Mouse (Mus musculus): ENCODE measurements around the gene Nat10.

The Nat10 gene

DNA sequence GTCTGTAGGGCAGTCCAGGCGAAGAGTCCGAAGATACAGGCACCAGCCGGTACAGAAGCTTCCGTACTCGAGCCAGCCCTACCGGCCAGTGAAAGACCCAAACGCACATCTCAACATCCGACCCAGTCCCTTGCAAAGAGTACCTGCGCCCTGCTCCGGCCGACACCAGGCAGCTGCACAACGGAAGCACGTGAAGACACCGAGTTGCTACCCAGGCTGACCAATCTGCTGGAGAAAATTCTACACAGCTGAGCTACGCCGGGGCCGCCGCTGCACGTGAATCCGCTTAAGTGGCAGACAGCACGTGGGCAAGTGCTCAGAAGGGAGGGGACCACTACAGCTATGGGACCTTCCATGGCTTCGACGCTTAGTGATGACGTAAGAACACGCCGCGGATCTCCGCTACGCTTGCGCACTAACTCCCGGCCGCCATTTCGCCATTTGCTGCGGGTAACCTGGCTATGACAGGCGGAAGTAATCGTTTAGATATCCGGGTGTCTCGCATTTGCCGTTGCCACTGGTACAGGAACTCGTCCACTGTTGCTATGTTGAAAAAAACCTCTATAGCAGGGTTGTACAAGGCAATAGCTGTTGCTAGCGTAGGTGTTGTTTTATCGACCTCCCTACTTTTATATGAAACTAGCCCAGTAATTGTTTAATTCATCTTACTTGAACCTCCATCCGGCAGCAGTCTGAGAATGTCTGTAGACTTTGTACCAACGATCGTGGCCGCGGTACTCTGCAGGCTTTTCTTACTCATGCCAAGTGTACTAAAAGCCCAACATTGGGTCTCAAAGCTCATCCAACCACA lies at the start of gene Nat10:
Gene Nat10, minus strand, starts transcription at position 365 of the 811 bp plus-strand sequence.
- peak; percentile 99 for DNase-seq

GRCm38 (mm10) chr2:103810412-103810811 lies 49.3 kb upstream of the Nat10 start:
- no peak for DNase-seq

DNA sequence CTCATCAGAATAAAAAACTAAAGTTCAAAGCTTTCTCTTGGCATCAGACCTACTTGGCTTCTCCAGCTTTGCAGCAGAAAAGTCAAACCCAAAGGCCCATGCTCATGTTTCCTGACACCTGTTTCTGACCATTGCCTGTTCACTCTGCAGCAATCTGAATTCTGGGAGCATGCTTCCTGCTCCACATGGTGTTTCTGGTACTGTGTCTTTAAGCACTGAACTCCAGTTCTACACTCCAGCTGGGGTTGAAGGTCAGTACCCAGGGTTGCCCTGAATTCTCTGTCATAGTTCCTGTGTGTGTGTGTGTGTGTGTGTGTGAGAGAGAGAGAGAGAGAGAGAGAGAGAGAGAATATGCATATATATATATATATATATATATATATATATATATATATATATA lies 47.4 kb upstream of the Nat10 start:
- DNase-seq, result no peak

GRCm38 (mm10) chr2:103803770-103804530 lies 42.9 kb upstream of the Nat10 start:
- DNase-seq, result no peak

GRCm38 (mm10) chr2:103802422-103802821 lies 41.4 kb upstream of the Nat10 start:
- DNase-seq, result no peak

GRCm38 (mm10) chr2:103797491-103798009 lies 36.5 kb upstream of the Nat10 start, which contains the start of gene Caprin1:
Caprin1 (minus strand) TSS chr2:103797649.
- peak; percentile 96 to 97 for DNase-seq

GRCm38 (mm10) chr2:103796861-103797466 lies 35.9 kb upstream of the Nat10 start:
- DNase-seq, result peak in 1 of 2 experiments; percentile 92

- DNase-seq, result peak in 1 of 2 experiments; percentile 74
Measured at GRCm38 (mm10) chr2:103796211-103796860, 35.3 kb upstream of the Nat10 start.

DNA sequence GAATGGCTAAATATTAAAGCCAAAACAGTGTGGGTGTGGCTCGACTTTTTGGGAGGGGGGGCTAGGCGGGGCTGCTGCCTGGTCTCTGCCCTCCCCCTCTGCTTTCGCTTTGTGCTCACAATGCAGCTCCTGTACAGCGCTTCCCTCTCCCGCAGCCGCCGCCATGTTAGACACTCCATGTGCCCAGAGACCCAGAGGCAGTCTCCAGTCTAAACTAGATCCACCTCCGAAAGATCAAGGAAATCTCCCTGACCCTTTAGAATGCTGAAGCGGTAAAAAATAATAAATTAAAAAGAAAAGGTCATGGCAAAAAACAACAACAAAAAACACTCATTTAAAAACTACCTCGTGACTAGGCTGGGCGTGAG lies 34.8 kb upstream of the Nat10 start:
- peak; percentile 51 to 73 for DNase-seq

GRCm38 (mm10) chr2:103792009-103792408 lies 30.9 kb upstream of the Nat10 start:
- DNase-seq, result no peak

DNA sequence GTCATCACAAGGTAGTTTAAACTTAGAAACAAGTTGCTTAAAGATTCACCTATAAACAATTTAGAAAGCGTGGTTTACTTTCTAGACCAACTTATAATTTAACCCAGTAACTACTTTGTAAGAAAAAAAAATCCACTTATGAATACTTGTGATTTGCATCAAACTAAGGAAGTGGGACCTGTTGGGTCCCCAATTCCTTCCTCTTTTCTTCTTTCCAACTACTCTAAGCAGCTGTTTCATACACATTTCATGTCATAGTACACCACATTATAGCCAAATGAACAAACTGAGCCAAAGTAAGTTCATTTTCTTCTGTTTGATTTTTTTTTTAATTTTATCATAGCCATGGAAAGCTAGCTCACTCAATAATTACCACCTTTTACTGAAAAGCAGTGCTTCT lies 24.7 kb upstream of the Nat10 start:
- no peak for DNase-seq

DNA sequence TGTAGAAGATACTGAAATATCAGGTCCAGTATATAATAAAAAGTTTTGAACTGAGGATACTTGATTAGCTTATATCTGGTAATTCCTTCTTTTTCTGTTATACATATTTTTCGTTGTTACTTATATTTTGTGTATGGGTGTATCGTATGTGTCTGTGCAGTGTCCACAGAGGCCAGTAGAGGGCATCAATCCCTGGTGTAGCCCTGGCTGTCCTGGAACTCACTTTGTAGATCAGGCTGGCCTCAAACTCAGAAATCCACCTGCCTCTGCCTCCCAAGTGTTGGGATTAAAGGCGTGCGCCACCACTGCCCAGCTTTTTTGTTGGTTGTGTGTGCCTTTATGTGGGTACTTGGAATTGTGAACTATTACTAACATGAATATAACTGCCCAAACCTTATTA lies 23.6 kb upstream of the Nat10 start:
- peak in 1 of 2 experiments; percentile 37 for DNase-seq

DNA sequence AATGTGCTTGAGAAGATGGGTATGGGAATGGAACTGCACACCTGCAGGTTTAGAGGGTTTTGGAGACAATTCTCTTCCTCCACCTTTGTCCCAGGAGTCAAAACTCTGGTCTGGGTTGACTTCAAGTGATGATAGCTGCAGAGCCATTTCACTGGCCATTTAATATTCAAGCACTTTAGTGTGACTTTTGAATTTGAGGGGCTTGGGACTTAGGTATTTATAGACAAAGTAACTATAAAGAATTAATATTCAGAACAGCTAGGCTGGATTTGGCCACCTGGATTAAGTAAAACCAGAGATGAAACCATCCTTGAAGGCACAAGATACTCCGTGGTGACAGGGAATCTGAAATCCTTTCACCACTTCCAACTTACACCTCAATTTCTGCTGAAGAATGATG lies 1.4 kb upstream of the Nat10 start:
- no peak for DNase-seq

DNA sequence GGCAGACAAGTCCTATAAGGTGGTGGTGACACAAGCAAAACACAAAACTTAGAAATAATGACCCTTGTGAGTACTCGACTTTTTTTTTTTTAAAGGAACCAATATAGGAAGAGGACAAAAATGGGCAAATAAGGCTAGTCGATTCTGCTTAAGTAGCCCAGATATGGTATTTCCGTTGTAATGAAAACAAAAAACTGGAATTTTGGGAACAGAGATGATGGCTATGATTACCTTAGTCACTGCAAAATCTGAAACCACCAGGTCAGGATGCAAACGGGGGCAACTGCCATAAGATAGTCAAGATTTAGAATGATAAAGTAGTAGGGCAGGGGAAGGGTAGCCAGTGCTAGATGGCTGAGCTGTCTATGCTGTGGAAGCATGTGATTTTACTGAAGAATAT lies 923 bp upstream of the Nat10 start:
- DNase-seq, result no peak

- DNase-seq, result no peak
Measured at GRCm38 (mm10) chr2:103760421-103760820, 649 bp downstream of the Nat10 start.

DNA sequence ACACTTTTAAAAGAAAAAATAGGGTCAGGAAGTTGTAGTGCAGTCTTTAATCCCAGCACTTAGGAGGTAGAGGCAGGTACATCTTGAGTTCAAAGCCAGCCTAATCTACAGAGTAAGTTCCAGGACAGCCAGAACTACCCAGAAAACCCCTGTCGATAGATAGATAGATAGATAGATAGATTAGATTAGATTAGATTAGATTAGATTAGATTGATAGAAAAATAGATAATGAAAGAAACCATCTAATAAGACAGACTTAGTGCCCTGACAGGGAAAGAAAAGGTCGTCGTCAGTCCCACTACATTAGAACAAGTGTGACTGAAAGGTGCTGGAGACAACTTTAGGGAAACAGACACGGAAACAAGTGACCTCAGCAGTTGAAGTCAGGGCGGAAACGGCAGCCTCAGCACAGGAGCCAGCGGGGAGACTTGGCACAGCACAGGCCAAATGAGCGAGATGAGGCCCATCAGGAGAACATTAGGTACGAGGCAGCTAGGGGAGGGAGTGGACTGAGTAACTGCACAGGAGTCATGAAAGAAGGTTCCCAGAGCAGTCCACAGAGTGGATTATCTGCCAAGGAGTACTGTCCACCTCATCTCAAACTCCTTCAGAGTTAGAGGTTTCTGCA lies 5.5 kb downstream of the Nat10 start:
- DNase-seq, result no peak

DNA sequence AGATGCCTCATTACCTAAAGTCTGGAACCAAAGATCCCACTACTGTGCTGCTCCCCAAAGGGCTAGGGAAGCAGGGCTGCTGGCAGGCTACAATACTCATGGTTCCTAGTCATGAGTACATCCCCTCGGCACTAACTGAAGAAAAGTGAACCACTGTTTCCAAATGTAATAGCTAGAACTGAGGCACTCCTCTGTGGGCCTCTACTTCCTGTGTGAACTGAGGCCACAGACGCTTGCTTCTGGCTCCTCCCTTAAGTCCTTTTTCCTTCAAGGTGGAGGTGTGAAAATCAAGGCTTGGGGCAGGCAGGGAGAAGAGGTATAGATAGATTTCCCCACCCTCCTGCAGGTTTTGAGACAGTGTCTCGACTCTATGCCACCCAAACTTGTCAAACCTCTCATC lies 6.5 kb downstream of the Nat10 start:
- DNase-seq, result no peak

DNA sequence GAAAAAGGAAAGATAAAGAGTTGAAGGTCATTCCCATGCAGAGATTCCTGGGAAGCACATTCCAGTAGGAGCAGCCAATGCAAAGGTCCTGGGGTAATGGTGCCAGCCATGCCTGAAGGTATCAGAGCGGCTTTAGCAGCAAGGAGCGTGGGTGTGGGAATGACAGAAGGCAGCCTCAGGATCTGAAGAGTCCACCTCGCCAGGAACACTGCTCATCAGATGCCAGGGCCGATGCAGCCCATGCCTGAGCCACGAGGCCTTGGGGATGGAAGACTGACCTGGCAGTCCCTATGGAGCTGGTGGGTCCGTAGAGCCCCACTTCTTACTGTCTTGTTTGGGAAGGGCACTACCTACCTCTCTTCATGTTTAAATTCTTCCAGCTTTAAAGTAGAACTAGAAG lies 9.3 kb downstream of the Nat10 start:
- DNase-seq, result no peak

DNA sequence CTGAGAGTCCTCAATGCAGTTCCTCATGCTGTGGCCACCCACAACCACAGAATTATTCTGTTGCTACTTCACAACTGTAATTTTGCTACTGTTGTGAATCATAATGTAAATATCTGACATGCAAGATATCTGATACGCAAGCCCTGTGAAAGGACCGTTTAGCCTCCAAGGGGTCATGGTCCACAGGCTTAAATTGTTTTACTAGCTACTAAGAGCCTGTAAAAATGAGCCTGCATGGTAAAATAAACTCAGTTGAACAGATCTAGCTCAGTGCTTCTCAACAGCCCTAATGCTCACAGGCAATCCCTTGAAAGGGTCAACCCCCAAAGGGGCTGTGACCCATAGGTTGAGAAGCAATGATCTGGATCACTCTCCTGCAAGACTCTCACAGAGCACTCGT lies 12.0 kb downstream of the Nat10 start:
- DNase-seq, result no peak

GRCm38 (mm10) chr2:103747891-103748290 lies 13.2 kb downstream of the Nat10 start:
- DNase-seq, result no peak

GRCm38 (mm10) chr2:103746761-103747160 lies 14.3 kb downstream of the Nat10 start:
- no peak for DNase-seq

DNA sequence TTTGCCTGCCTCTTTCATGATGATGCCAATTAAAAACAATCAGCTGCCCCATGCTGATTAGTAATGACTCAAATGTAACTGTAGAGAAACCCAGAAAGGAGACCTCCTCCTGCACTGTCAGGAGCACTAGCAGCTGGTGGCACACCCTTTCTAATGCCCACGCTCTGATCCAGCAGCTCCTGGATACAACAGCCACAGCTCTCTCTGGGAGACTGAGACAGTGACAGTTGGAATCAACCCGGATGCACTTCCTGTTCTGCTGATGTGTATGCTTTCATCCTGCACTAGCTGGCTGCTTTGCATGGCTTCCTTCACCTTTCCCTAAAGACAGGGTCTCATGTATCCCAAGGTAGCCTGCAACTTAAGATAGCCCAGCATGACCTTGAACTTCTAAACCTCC lies 15.0 kb downstream of the Nat10 start:
- DNase-seq, result no peak

All from cerebellum, postnatal 25 days (tissue).